Mouse (Mus musculus) central nervous system, embryonic 14 days (tissue): Measurements from ENCODE around the gene Btn1a1. TPM values are rescaled to one million over a fixed set of nuclear protein-coding genes. Genes with fewer than 3 reads are reported as not detected.

Experiments used
- polyA plus RNA-seq: library from polyadenylated mRNA; depleted of rRNA; stranded (reverse); fragments of >200 nt; gene quantifications from 2 replicates; pipeline ENCODE4 v1.2.3, GENCODE M21; 2012; rRNA removed

Btn1a1 gene
- polyA plus RNA-seq, result 0.06 and 0.07 TPM in 2 replicates

GRCm38 (mm10) chr13:23465600-23466109 is at the start of gene Btn1a1:
Gene Btn1a1 (minus strand): TSS chr13:23465901.

GRCm38 (mm10) chr13:23488400-23489322 is 23.0 kb upstream of the Btn1a1 start, which contains the start of gene Btn2a2:
Gene Btn2a2 (minus strand): TSS chr13:23488857.

GRCm38 (mm10) chr13:23423286-23424051 is 42.2 kb downstream of the Btn1a1 start, which contains the start of gene Abt1:
Gene Abt1 (minus strand): TSS chr13:23423866.

Other genes starting within 250 kb of the Btn1a1 start
- not detected in 2 replicates for gene Vmn1r222, start 230.0 kb downstream of the Btn1a1 start, polyA plus RNA-seq
- not detected in 2 replicates for gene Vmn1r223, start 218.8 kb downstream of the Btn1a1 start, polyA plus RNA-seq
- 22.2 and 24.3 TPM in 2 replicates for gene Zfp322a, start 96.7 kb downstream of the Btn1a1 start, polyA plus RNA-seq
- 8.5 and 9.1 TPM in 2 replicates for gene Abt1, start 42.0 kb downstream of the Btn1a1 start, polyA plus RNA-seq
- gene Btn2a2, start 23.0 kb upstream of the Btn1a1 start, polyA plus RNA-seq, result 0.04 and 0.11 TPM in 2 replicates
- 14.7 and 20.5 TPM in 2 replicates for gene Hist1h4h, start 65.1 kb upstream of the Btn1a1 start, polyA plus RNA-seq
- gene Hist1h2af, start 68.0 kb upstream of the Btn1a1 start, polyA plus RNA-seq, result 187 and 225 TPM in 2 replicates
- 16.6 and 25.3 TPM in 2 replicates for gene Hist1h3g, start 69.5 kb upstream of the Btn1a1 start, polyA plus RNA-seq
- 2.4 and 4.0 TPM in 2 replicates for gene Hist1h2bh, start 77.5 kb upstream of the Btn1a1 start, polyA plus RNA-seq
- gene Hist1h3f, start 78.2 kb upstream of the Btn1a1 start, polyA plus RNA-seq, result 2.5 and 3.5 TPM in 2 replicates
- 10.2 and 14.3 TPM in 2 replicates for gene Hist1h4f, start 85.7 kb upstream of the Btn1a1 start, polyA plus RNA-seq
- 0.30 and 0.45 TPM in 2 replicates for gene Hist1h1d, start 87.4 kb upstream of the Btn1a1 start, polyA plus RNA-seq
- gene Hist1h3e, start 96.5 kb upstream of the Btn1a1 start, polyA plus RNA-seq, result 20.2 and 31.1 TPM in 2 replicates
- gene Hist1h2ae, start 105.3 kb upstream of the Btn1a1 start, polyA plus RNA-seq, result 9.2 and 10.5 TPM in 2 replicates
- gene Hist1h2bg, start 105.5 kb upstream of the Btn1a1 start, polyA plus RNA-seq, result 17.6 and 25.1 TPM in 2 replicates
- gene Hist1h2bf, start 108.3 kb upstream of the Btn1a1 start, polyA plus RNA-seq, result 7.5 and 10.9 TPM in 2 replicates
- 4.5 and 5.4 TPM in 2 replicates for gene Hist1h2ad, start 108.5 kb upstream of the Btn1a1 start, polyA plus RNA-seq
- 14.9 and 24.5 TPM in 2 replicates for gene Hist1h3d, start 109.9 kb upstream of the Btn1a1 start, polyA plus RNA-seq
- gene Hist1h4d, start 115.7 kb upstream of the Btn1a1 start, polyA plus RNA-seq, result 6.8 and 9.8 TPM in 2 replicates
- gene Hist1h2be, start 155.2 kb upstream of the Btn1a1 start, polyA plus RNA-seq, result 2.1 and 2.5 TPM in 2 replicates
- 5.2 and 7.1 TPM in 2 replicates for gene Hist1h1e, start 156.7 kb upstream of the Btn1a1 start, polyA plus RNA-seq
- 1.2 and 1.3 TPM in 2 replicates for gene Hist1h2ac, start 218.0 kb upstream of the Btn1a1 start, polyA plus RNA-seq
- gene Hist1h2bc, start 218.3 kb upstream of the Btn1a1 start, polyA plus RNA-seq, result 25.7 and 29.8 TPM in 2 replicates
- gene Hist1h1t, start 229.9 kb upstream of the Btn1a1 start, polyA plus RNA-seq, result 0.16 TPM in 1 of 2 replicates, not detected in the other
- 7.0 and 8.6 TPM in 2 replicates for gene Hist1h4c, start 232.6 kb upstream of the Btn1a1 start, polyA plus RNA-seq
- gene Hfe, start 245.0 kb upstream of the Btn1a1 start, polyA plus RNA-seq, result 2.3 and 2.4 TPM in 2 replicates